Mouse (Mus musculus): ENCODE results near the gene Gm40460.
"Not testable (repeated sequence)": the region's sequence is repeated elsewhere in the genome, so short reads cannot be mapped to it uniquely, and the experiment has no call there.

Gene Gm40460

DNA sequence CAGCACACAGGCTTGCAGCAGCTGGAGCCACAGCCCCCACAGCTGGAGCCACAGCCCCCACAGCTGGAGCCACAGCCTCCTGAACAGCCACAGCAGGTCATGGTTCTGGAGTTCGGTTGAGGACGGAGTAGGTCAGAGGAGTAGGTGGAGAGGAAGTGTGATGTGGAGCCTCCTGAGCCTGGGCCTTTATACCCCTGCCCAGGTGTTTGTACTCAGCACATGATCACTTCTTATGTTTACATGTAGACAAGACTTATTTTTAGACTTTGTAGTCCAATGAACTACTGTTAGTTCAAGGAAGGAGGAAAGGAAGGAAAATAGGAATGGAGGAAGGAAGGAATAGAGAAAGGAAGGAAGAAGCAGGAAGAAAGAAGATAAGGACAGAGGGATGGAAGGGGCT, at the start of gene Gm40460:
Gm40460 (minus strand) TSS at position 101 of the 400 bp plus-strand sequence.
- DNase-seq (ENCODE audit: low spot score in 2 of 2): no peak

DNA sequence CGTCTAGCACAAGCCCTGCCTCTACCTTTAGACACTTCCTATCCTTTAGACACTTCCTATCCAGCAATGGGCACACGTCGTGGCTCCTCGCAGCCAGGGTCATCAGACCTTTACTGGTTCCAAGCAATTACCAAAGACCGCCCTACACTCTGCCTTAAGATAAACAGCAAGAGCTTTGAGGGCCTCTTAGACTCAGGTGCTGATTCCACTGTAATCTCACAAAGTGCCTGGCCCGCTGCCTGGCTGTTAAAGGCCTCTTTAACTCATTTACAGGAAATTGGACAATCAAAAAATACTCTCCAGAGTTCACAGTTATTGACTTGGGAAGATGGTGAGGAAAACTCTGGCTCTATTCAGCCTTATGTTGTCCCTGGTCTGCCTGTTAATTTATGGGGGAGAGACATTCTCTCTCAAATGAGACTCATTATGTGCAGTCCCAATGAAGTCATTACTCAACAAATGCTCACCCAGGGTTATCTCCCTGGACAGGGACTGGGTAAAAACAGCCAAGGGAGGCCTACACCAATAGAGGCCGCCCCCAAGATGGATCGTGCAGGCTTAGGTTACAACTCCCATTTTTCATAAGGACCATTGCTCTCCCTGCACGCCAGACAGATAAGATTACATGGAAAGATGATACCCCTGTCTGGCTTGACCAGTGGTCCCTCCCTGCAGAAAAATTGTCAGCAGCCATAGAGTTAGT, 45.2 kb upstream of the Gm40460 start:
- DNase-seq (ENCODE audit: low spot score in 2 of 2): not testable (repeated sequence)

DNA sequence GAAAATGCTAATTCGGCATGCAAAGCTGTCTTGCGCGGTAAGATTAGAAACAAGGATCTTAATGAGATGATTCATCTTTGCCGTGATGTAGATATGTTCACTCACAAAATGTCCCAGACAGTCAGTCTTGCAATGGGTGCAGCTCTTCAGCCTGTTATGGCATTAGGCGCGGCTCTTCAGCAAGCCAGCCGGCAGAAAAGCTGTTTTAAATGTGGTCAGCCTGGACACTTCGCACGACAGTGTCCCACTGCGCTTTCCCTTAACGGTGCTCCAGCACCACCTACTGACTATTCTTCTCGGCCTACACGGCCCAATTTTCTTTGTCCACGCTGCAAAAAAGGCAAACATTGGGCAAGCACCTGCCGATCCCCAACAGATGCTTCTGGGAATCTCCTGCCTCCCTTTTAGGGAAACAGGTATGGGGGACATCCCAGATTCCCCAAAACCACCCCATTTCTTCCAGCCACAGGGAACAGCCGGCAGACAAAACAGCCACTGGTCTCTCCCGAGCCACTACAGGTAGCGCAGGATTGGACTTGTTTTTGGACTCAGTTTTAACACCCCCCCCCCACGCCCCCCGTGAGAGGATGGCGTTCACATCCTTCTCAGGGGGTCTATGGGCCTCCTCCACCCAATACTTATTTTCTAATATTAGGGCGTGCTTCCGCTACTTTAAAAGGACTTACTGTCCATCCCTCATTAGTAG, 44.4 kb upstream of the Gm40460 start:
- DNase-seq (ENCODE audit: low spot score in 2 of 2): peak in 1 of 2 experiments; percentile 24

DNA sequence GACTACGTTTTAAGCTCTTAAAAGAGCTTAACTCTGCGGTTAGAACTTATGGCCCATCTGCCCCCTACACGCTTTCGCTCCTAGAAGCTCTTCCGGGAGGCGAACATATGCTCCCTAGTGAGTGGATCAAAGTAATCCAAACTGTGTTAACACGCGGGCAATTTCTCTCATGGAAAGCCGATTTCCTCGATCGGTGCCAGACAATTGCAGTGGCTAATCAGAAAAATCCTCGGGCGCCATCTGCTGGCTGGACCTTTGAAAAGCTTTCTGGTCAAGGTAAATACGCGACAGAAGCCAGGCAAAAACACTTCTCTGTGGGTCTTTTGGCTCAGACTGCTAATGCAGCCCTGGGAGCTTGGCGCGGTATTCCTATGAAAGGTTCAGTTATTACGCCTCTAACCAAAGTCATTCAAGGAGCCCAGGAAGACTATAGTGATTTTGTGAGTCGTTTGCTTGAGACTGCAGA, 43.8 kb upstream of the Gm40460 start:
- DNase-seq (ENCODE audit: low spot score in 2 of 2): peak; percentile 67 to 87

DNA sequence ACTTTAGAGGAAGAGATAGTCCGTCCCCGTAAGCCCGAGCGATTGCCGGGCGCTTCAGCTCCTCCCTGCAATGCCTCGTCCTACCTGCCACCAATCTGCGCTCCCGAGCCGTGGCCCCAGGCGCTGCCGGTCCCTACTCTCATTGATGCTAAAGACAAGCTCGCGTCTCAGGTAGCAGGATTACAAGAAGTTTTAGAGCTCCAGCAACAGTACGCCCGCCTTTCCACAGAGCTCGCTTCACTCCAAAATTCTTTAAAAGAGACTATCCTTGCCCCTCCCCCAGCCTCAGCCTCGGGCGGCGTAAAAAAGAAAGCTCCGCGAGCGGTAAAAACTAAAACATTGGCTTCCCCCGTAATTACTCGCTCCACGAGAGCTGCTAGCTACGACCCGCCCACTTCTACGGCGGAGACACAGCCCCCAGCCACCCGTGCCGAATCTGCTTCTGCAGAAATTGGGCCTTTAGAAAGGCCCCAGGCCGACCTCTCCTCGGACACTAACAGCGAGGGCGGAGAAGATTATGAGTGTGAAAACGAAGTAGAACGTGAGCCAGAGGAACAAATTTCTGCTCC, 43.2 kb upstream of the Gm40460 start:
- peak; percentile 19 to 38 for DNase-seq (ENCODE audit: low spot score in 2 of 2)

DNA sequence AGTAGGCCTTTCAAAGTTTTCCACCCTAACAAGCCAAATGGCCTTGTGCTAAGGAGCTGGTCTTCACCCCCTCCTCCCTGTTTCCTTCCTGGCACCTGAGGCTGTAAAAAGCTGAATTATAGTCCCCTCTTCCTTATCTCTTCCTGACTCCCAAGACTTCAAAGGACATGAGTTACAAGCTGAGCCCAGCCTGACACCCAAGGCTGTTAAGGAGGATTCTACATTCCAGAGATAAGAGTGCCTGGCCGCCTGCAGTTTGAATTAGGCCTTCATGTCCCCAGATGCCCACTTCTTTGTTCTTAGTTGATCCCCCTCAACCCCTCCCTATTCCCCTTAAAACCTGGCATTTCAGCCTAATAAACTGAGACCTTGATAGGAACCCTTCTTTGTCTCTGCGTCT, 42.0 kb upstream of the Gm40460 start:
- DNase-seq (ENCODE audit: low spot score in 2 of 2): not testable (repeated sequence)

DNA sequence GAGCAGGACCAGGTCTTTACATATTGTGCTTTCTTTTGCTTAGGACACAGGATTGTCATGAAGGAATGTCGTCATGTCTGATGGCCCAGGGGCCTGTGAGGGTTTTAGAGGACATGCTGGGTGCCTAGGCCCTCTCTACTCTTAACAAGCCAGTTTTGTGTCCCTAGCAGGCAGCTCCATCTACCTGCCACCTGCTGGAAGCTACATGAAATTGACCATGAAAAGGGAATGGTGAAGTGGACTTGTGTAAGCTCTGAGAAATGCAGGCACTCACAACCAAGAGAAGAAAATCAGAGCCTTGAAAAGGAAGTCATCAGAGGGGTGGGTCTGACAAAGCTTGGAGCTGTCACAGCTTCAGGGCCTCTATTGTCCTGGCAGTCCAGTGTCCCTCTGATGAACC, 38.4 kb upstream of the Gm40460 start:
- DNase-seq (ENCODE audit: low spot score in 2 of 2): not testable (repeated sequence)

DNA sequence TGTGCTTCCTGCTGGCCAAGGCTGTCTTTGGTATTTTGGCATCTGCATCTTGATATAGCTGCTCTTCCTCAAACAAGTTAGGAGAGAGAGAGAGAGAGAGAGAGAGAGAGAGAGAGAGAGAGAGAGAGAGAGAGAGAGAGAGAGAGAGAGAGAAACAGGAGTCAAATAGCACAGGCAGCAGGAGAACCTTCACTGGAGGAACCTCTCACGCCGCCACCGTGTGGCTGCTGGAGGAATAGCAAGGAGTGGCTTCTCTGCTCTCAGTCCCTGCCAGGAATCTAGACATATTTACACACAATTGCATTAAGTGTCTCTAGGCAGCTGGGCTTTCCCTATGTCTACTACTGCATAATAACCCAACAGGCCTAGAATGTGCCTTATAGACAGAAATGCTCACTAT, 37.3 kb upstream of the Gm40460 start:
- peak in 1 of 2 experiments; percentile 55 for DNase-seq (ENCODE audit: low spot score in 2 of 2)

DNA sequence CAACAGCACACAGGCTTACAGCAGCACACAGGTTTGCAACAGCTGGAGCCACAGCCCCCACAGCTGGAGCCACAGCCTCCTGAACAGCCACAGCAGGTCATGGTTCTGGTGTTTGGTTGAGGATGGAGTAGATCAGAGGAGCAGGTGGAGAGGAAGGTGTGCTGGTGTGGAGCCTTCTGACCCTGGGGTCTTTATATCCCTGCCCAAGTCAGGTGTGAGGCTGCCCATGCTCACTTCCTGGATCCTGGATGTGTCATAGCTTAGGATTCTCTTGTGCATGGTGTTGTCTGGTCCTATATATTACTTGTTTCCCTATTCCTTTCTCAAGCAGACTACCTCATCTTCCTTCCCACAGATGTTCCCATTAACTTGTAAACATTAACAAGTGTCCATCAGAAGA, 33.4 kb upstream of the Gm40460 start, which contains the start of gene Gm4559:
Gm4559 (minus strand) TSS at position 101 of the 400 bp plus-strand sequence.
- DNase-seq (ENCODE audit: low spot score in 2 of 2): not testable (repeated sequence)

DNA sequence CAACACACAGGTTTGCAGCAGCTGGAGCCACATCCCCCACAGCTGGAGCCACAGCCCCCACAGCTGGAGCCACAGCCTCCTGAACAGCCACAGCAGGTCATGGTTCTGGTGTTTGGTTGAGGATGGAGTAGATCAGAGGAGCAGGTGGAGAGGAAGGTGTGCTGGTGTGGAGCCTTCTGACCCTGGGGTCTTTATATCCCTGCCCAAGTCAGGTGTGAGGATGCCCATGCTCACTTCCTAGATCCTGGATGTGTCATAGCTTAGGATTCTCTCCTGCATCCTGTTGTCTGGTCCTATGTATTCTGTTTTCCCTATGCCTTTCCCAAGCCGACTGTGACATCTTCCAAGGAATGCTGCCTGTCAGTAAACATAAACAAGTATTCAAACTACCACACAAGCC, 17.4 kb upstream of the Gm40460 start, which contains the start of gene Gm2431:
Gm2431 (minus strand) TSS at position 101 of the 400 bp plus-strand sequence.
- not testable (repeated sequence) for DNase-seq (ENCODE audit: low spot score in 2 of 2)

DNA sequence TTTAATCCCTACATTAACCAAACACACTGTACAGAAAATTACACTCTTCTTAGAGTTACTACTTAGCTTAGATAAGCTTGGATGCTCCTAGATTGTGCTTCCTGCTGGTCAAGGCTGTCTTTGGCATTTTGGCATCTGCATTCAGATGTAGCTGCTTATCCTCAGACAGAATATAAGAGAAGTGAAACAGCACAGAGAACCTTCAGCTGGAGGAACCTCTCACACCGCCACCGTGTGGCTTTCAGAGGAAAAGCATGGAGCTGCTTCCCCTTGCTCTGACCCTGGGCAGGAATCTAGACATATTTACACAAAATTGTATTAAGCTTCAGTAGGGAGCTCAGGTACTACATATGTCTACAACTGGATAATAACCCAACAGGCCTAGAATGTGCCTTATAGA, 14.6 kb upstream of the Gm40460 start:
- peak in 1 of 2 experiments; percentile 18 for DNase-seq (ENCODE audit: low spot score in 2 of 2)

DNA sequence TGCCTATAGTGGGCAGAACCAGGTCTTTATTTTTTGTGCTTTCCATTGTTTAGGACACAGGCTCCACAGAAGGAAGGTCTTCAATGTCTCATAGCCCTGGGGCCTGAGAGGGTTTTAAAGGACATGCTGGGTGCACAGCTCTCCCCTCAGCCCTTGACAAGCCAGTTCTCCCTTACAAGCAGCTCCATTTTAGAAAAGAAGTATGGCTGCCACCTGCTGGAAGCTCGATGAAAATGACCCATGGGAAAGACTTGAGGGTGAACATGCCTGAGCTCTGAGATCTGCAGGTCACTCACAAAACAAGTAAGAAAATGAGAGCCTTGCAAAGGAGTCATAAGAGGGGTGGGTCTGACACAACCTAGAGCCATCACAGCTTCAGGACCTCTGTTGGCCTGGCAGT, 8.9 kb upstream of the Gm40460 start:
- peak; percentile 4 to 24 for DNase-seq (ENCODE audit: low spot score in 2 of 2)

DNA sequence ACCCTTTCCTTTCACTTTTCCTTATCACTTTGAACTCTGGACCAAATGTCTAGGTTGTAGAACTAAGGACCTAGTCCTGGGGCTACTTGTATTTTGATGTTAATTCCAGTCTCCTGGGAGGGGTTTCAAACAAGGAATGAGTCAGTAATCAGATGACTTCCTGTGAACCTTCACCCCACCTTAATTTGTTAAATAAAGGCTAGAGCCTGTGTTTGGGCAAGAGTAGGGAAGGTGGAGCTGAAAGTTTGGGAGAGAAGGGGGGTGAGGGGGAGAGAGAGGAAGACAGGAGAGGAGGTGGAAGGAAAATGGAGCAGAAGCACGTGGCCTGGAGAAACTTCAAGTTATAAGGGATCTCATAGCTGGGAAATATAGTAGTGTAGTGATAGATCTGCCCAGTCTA, 9.3 kb downstream of the Gm40460 start:
- DNase-seq (ENCODE audit: low spot score in 2 of 2): no peak

DNA sequence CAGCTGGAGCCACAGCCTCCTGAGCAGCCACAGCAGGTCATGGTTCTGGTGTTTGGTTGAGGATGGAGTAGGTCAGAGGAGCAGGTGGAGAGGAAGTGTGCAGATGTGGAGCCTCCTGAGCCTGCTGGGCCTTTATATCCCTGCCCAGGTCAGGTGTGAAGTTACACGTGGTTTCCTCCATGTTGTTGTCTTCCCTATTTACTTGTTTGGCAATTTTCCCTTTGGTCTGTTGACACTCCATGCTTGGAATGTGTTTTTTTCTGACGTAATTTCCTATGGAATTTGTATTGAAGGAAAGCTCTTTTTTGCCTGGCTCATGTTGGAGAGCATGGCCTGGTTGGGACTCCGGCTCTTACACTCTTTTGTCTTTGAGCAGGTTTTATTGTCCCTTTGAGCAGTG, 11.0 kb downstream of the Gm40460 start, which contains the start of gene Krtap5-5:
Krtap5-5 (minus strand) TSS at position 101 of the 400 bp plus-strand sequence.
- not testable (repeated sequence) for DNase-seq (ENCODE audit: low spot score in 2 of 2)

DNA sequence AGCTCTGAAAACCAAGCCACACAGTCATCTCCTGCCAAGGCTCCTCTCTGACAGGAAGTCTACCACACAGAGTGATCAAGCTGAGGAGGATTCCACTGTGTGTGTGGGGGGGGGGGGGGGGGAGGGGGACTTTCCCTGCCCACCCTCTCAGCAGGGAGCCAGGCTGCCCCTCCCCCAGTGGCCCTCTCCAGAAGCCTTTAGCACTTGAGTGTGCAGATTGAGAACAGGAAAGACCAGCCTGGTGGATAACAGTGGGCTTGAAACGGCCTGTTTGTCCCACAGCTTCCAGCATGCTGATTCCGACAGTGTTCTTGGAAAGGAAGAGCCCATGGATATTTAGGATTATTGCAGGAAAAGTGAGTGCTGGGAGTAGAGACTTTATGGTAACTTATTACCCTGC, 16.4 kb downstream of the Gm40460 start:
- DNase-seq (ENCODE audit: low spot score in 2 of 2): no peak

DNA sequence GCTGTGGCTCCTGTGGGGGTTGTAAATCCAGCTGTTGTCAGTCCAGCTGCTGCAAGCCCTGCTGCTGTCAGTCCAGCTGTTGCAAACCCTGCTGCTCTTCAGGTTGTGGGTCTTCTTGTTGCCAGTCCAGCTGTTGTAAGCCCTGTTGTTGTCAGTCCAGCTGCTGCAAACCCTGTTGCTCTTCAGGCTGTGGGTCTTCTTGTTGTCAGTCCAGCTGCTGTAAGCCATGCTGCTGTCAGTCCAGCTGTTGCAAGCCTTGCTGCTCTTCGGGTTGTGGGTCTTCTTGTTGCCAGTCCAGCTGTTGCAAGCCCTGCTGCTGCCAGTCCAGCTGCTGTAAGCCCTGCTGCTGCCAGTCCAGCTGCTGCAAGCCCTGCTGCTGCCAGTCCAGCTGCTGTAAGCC, 28.7 kb downstream of the Gm40460 start:
- not testable (repeated sequence) for DNase-seq (ENCODE audit: low spot score in 2 of 2)

DNA sequence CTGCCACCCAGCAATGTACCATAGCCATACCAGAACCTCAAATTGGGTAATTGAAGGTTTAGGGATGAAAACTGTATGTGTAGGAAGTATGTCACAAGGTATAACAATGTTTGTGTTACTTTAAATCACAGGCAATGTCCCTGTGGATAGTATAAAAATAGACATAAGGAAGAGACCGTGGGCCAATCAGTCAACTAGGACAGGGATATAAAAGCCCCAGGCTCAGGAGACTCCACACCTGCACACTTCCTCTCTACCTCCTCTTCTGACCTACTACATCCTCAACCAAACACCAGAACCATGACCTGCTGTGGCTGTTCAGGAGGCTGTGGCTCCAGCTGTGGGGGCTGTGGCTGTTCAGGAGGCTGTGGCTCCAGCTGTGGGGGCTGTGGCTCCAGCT, 29.3 kb downstream of the Gm40460 start, which contains the start of gene Gm7579:
Gm7579 (plus strand) TSS at position 301 of the 400 bp plus-strand sequence.
- DNase-seq (ENCODE audit: low spot score in 2 of 2): no peak

DNA sequence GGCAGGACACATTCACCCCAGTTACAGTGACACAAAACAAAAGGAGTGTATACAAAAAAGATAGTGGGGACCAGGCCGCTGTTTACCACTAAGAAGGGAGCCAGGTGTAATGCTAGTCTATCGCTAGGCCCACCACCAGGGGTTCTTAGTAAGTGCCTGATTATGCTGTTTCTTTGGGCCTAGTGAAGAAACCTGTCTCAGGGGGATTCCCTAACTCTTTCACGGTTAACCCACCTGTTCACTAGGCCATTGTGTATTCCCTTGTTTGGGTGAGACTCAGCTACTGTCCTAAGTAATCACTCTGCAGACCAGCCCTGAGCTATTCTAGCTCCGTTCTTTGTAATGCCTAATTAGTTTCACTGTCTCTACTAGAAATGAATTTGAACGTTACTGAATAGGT, 34.0 kb downstream of the Gm40460 start:
- not testable (repeated sequence) for DNase-seq (ENCODE audit: low spot score in 2 of 2)

DNA sequence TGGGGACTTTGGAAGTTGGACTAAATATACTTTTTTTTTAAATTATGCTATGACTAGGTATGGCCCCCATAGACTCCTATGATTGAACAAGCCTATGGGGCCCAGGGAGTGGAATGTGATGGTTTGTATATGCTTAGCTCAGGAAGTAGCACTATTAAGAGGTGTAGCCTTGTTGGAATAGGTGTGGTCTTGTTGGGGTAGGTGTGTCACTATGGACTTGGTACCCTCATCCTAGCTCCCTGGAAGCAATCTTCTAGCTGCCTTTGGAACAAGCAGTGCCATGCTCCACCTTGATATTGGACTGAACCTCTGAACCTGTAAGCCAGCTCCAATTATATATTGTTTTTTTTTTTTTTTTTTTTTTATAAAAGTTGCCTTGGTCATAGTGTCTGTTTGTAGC, 35.4 kb downstream of the Gm40460 start:
- DNase-seq (ENCODE audit: low spot score in 2 of 2): no peak

DNA sequence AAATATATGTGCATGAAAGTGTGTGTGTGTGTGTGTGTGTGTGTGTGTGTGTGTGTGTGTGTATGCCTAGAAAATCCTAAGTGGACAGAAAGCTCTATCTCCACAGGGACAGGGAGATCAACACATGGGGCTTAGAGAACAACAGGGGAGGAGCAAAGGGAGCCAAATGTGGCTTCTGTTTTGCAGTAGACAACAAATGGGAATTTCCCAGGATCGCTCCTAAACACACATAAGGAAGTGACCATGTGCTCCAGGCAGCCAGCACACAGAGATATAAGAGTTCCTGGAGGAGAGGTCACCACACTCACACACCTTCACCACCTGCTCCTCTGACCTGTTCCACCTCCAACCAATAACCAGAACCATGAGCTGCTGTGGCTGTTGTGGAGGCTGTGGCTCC, 39.8 kb downstream of the Gm40460 start, which contains the start of gene Krtap5-3:
Krtap5-3 (plus strand) TSS at position 301 of the 400 bp plus-strand sequence.
- no peak for DNase-seq (ENCODE audit: low spot score in 2 of 2)

DNA sequence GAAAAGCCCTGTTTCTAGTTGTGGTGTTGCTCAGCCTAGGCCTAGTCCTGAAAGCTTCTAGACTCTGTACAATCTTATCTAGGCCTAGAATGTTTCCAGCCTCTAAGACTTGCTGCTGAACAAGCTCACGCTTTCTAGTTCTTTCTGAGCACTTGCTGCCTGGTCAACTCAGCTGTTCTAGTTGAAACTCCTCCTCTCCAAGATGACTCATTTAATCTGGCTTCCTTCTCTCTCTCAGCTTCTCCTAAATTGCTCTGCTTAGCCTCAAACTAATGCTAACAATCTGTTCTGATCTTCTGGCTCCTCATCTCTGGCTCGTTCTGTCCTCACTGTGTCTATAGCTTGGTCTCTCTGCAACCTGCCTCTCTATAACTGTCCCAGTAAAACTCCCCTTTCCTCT, 42.1 kb downstream of the Gm40460 start:
- no peak for DNase-seq (ENCODE audit: low spot score in 2 of 2)
